Mouse (Mus musculus) forebrain, embryonic 13.5 days (tissue): ENCODE results near the gene A830005F24Rik. TPM values are rescaled to one million over a fixed set of nuclear protein-coding genes. Genes with fewer than 3 reads are reported as not detected.

Experiments used
- ATAC-seq: fragments of 200-750 bp; cut with Nextera tagmentation; 2 replicates; pipeline ENCODE4 v1.8.0; 2017
- H3K27ac ChIP-seq: fragments of 300-500 bp; sonication (generic); 2 replicates; pipeline ENCODE4 v1.5.1; 2015; ENCODE audit warnings: inconsistent platforms, mild to moderate bottlenecking, moderate library complexity
- H3K27me3 ChIP-seq: fragments of 300-500 bp; sonication (generic); 2 replicates; pipeline ENCODE4 v1.6.1; 2015; ENCODE audit warnings: mild to moderate bottlenecking, inconsistent platforms
- H3K36me3 ChIP-seq: fragments of 300-500 bp; sonication (generic); 2 replicates; pipeline ENCODE4 v1.6.1; 2015; ENCODE audit warnings: mild to moderate bottlenecking, inconsistent platforms; ENCODE audit not compliant: poor library complexity, severe bottlenecking
- H3K4me1 ChIP-seq: fragments of 300-500 bp; sonication (generic); 2 replicates; pipeline ENCODE4 v1.6.1; 2015; ENCODE audit warnings: inconsistent platforms
- H3K4me2 ChIP-seq: fragments of 300-500 bp; sonication (generic); 2 replicates; pipeline ENCODE4 v1.6.1; 2015; ENCODE audit warnings: inconsistent platforms, mild to moderate bottlenecking, moderate library complexity
- H3K4me3 ChIP-seq: fragments of 300-500 bp; sonication (generic); 2 replicates; pipeline ENCODE4 v1.5.1; 2015; ENCODE audit warnings: mild to moderate bottlenecking, inconsistent platforms
- H3K9ac ChIP-seq: fragments of 300-500 bp; sonication (generic); 2 replicates; pipeline ENCODE4 v1.6.1; 2015; ENCODE audit warnings: mild to moderate bottlenecking, inconsistent platforms
- H3K9me3 ChIP-seq: fragments of 300-500 bp; sonication (generic); replicated peaks from 2 replicates; pipeline ENCODE4 v1.6.1; 2016; ENCODE audit warnings: inconsistent platforms
- WGBS: fragments of 180-500 bp; shearing (Covaris S2); methylation state at CpG from one replicate; pipeline ENCODE4 v1.1.7; 2015; 5-methylcytosine and 5-hydroxymethylcytosine counted together
- microRNA counts: library from miRNA; unstranded; fragments of <30 nt; microRNA quantifications from one replicate; lab custom pipeline; 2016
- microRNA-seq: library from miRNA; unstranded; fragments of <30 nt; microRNA quantifications from one replicate; pipeline ENCODE4, GENCODE M21; 2016
- polyA plus RNA-seq: library from polyadenylated mRNA; unstranded; fragments of >200 nt; fragmentation: Nextera tagmentation; extraction: Ambion mirVana; gene quantifications from 2 replicates; pipeline ENCODE4 v1.2.1, GENCODE M21; 2015

Gene A830005F24Rik
- polyA plus RNA-seq, 1 experiment from 2014 or later = 3.5 TPM

GRCm38 (mm10) chr13:48546330-48546917 is 33.1 kb downstream of the A830005F24Rik start:
- no peaks in the 10 kb centered on the region for H3K9me3 ChIP-seq
- no peaks in the 10 kb centered on the region for H3K27me3 ChIP-seq
- peak overlapping the region; percentile 99 for H3K27ac ChIP-seq
- peak overlapping the region; percentile 95 for H3K9ac ChIP-seq
- H3K4me3 ChIP-seq = peak overlapping the region; percentile 86
- peak; percentile 98 for ATAC-seq
- peaks cover 30% of the 10 kb centered on the region for H3K4me1 ChIP-seq
- no peaks in the 10 kb centered on the region for H3K36me3 ChIP-seq
- under 1% methylated on average over 47 of the region's 72 CpGs for WGBS
- peak overlapping the region; percentile 55 for H3K4me2 ChIP-seq

DNA sequence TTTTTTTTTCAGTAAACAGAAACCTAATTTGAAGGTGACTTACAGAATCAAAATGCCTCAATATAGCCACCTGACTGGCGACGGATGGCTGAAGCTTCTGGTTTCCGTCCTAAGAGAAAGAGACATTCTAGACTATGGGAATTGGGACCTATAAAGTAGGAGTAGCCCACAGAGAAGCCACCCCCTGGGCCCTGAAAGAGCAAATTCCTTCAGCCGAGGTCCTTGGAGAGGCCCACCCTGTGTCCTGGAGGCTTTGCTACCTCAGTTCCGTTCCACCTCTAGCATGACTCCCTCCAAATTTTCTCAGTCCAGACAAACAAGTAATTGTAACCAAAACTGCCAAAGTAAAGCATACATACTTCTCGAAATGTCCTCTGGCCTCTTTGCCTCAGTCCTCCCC is 34.3 kb downstream of the A830005F24Rik start:
- no peaks in the 10 kb centered on the region for H3K27me3 ChIP-seq
- H3K36me3 ChIP-seq = no peaks in the 10 kb centered on the region
- no peak overlapping the region for H3K4me3 ChIP-seq
- ATAC-seq = no peak
- H3K4me2 ChIP-seq = no peak overlapping the region
- 95% methylated on average over 6 of the region's 6 CpGs for WGBS
- H3K9me3 ChIP-seq = no peaks in the 10 kb centered on the region
- H3K27ac ChIP-seq = no peak overlapping the region
- H3K9ac ChIP-seq = no peak overlapping the region
- peaks cover 33% of the 10 kb centered on the region for H3K4me1 ChIP-seq

DNA sequence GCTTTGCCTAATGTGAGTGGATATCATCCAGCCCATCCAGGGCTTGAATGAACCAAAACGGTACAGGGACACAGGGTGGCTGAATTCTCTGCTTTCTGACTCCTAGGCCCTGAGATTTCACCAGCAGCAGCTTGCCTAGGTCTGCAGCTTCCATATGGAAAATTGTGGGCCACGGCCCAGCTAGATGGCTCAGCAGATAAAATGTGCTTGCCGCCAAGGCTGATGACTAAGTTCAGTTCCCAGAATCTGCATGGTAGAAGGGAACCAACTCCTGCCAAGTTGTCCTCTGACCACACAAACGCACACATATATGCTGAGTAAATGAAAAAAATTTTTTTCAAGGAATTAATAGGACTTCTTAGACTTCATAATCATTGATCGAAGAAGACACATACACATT is 34.9 kb downstream of the A830005F24Rik start:
- ATAC-seq = no peak
- no peaks in the 10 kb centered on the region for H3K9me3 ChIP-seq
- H3K4me2 ChIP-seq = no peak overlapping the region
- H3K4me1 ChIP-seq = peaks cover 36% of the 10 kb centered on the region
- no peaks in the 10 kb centered on the region for H3K36me3 ChIP-seq
- WGBS = 93% methylated on average over 5 of the region's 5 CpGs
- no peak overlapping the region for H3K9ac ChIP-seq
- no peak overlapping the region for H3K27ac ChIP-seq
- H3K4me3 ChIP-seq = no peak overlapping the region
- no peaks in the 10 kb centered on the region for H3K27me3 ChIP-seq

DNA sequence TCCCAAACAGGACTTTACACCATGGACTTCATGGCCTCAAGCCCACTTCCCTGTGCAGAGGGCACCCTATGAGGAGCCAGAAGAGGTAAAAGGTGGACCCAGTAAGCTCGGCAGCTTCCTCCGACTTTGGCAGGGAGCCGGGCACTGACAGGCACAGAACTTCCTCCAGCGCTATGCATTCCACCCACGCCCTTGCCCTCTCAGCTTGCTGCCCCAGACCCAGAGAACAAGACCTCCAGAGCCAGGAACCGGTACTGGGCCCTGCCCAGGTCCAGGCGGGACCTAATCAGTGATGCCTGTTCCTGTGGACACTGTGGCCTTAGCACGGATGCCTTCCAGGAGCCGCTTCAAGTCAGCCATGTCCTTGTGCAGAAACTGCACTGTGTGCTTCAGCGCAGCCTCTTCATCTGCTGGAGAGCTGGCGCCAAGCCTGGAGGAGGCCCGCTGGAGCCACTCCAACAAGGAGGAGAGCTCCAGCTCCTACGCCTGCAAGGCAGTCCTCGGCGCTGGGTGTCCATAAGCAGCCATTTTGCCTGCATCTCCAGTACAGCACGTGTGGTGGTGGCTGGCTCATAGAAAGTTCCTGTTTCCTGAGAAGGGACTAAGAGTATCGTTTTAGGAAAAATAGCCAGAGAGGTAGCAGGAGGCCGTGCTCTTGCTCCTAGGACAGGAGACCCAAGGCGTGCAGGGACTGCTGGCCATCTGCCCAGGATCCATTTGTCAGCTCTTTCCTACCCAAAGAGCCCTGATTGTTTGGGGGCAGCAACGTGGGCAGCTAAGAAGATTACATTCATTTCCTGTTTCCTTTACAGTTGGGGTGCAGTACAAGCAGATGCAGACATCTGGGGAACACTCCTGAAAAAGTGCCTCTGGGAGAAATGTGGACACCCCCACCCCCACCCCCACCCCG is 39.1 kb downstream of the A830005F24Rik start:
- H3K4me3 ChIP-seq = peak overlapping the region; percentile 17
- peak; percentile 92 for ATAC-seq
- peak overlapping the region; percentile 48 for H3K9ac ChIP-seq
- peaks cover 25% of the 10 kb centered on the region for H3K4me1 ChIP-seq
- H3K9me3 ChIP-seq = no peaks in the 10 kb centered on the region
- H3K27ac ChIP-seq = peak overlapping the region; percentile 83
- no peaks in the 10 kb centered on the region for H3K36me3 ChIP-seq
- H3K4me2 ChIP-seq = peak overlapping the region; percentile 54
- 50% methylated on average over 21 of the region's 21 CpGs for WGBS
- H3K27me3 ChIP-seq = no peaks in the 10 kb centered on the region

GRCm38 (mm10) chr13:48553511-48553910 is 40.1 kb downstream of the A830005F24Rik start:
- no peak overlapping the region for H3K9ac ChIP-seq
- H3K36me3 ChIP-seq = no peaks in the 10 kb centered on the region
- H3K27me3 ChIP-seq = no peaks in the 10 kb centered on the region
- no peak overlapping the region for H3K4me3 ChIP-seq
- peak overlapping the region; percentile 54; the same call in 1 of the 2 replicates for H3K4me2 ChIP-seq
- no peak for ATAC-seq
- H3K9me3 ChIP-seq = no peaks in the 10 kb centered on the region
- H3K27ac ChIP-seq = peak overlapping the region; percentile 83; the same call in 1 of the 2 replicates
- H3K4me1 ChIP-seq = peaks cover 25% of the 10 kb centered on the region
- 27% methylated on average over 5 of the region's 5 CpGs for WGBS

- WGBS = 95% methylated on average over 1 of the region's 1 CpGs
- Histone ChIP-seq H3K27ac (no peak overlapping the region), H3K36me3 (no peaks in the 10 kb centered on the region), H3K9ac (no peak overlapping the region), H3K4me3 (no peak overlapping the region), H3K4me1 (peaks cover 25% of the 10 kb centered on the region), H3K27me3 (no peaks in the 10 kb centered on the region), H3K4me2 (no peak overlapping the region), H3K9me3 (no peaks in the 10 kb centered on the region)
- no peak for ATAC-seq
These were observed 41.2 kb downstream of the A830005F24Rik start for GRCm38 (mm10) chr13:48554552-48554951.

DNA sequence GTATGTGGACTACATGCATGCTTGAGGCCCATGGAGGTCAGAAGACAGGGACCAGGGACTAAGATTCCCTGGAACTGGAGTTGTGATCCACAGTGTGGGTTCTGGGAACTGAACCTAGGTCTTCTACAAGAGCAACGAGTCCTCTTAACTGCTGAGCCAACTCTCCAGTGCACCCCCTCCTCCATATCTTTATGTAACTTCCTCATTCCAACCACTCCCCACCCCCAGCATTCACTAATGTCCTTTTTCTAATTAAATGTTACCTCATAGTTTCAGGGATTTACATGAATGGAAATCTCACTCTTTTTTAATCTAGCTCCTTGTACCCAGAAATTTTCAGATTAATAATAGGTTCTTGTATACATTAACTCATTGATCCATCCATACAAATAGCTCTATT is 42.6 kb downstream of the A830005F24Rik start:
- ATAC-seq = no peak
- H3K27me3 ChIP-seq = no peaks in the 10 kb centered on the region
- no peaks in the 10 kb centered on the region for H3K36me3 ChIP-seq
- no peak overlapping the region for H3K4me2 ChIP-seq
- H3K9me3 ChIP-seq = no peaks in the 10 kb centered on the region
- H3K9ac ChIP-seq = no peak overlapping the region
- no peak overlapping the region for H3K27ac ChIP-seq
- H3K4me3 ChIP-seq = no peak overlapping the region
- 89% methylated on average over 1 of the region's 1 CpGs for WGBS
- peaks cover 25% of the 10 kb centered on the region for H3K4me1 ChIP-seq

DNA sequence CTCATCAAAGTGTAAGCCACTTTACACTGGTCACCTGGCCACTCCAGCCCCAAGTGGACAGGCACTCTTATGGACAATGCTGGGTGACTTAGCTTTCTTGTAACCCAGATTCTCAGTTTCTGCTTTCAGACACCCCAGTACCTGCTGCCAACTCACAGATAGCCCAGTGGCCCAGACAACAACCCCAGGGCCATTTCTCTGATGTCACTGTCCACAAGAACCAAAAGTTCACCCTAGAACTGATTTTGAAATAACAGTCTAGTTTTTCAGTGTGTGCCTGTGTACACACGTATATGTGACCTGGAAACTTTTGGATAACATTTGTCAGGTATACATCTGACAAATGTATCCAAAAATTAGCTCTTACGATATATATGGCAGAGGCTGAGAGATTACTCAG is 48.1 kb downstream of the A830005F24Rik start:
- no peak for ATAC-seq
- Histone ChIP-seq H3K9me3 (no peaks in the 10 kb centered on the region), H3K36me3 (no peaks in the 10 kb centered on the region), H3K4me1 (peaks cover 11% of the 10 kb centered on the region), H3K27ac (no peak overlapping the region), H3K4me3 (no peak overlapping the region), H3K9ac (no peak overlapping the region), H3K27me3 (no peaks in the 10 kb centered on the region), H3K4me2 (no peak overlapping the region)
- WGBS = 90% methylated on average over 2 of the region's 2 CpGs

DNA sequence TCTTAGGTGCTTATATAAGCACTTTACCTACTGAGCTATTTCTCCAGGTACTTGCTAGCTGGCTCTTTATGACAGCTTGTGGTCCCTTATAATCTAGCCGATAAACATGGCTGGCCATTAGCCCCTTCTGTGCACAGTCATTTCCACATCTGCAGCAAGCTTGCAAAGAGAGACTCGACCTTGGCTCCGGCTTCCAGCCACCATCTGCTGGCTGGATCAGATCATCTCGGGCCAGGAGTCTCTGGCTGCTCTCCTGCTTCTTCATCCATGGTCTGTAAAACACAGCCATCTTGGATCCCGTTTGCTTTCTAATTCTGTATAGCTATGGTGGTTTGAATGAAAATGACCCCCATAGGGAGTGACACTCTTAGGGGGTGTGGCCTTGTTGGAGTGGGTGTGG is 49.0 kb downstream of the A830005F24Rik start:
- H3K4me3 ChIP-seq = no peak overlapping the region
- peaks cover 12% of the 10 kb centered on the region for H3K4me1 ChIP-seq
- 94% methylated on average over 5 of the region's 5 CpGs for WGBS
- H3K27ac ChIP-seq = no peak overlapping the region
- H3K36me3 ChIP-seq = no peaks in the 10 kb centered on the region
- H3K9ac ChIP-seq = no peak overlapping the region
- H3K27me3 ChIP-seq = no peaks in the 10 kb centered on the region
- H3K9me3 ChIP-seq = no peaks in the 10 kb centered on the region
- no peak for ATAC-seq
- no peak overlapping the region for H3K4me2 ChIP-seq

MicroRNAs encoded within 50 kb of the gene (microRNA counts, 519-probe panel; counts per million panel counts)
- 6,235 counts per million, percentile 97 among the panel's probes with 10 or more counts for microRNA mmu-let-7a (lab: Ali Mortazavi, UCI)
- microRNA mmu-let-7d (lab: Ali Mortazavi, UCI) = 6,207 counts per million, percentile 97 among the panel's probes with 10 or more counts
- microRNA mmu-let-7f (lab: Ali Mortazavi, UCI) = 5,283 counts per million, percentile 92 among the panel's probes with 10 or more counts

Small RNAs within 50 kb of the gene (microRNA-seq; reads per million reads assigned to microRNA genes)
- gene Gm24111 (not detected), gene Mirlet7a-1 (180 reads per million, percentile 58 among the genes with 10 or more reads in this experiment), gene Mirlet7d (9,469 reads per million, percentile 95 among the genes with 10 or more reads in this experiment), gene Mirlet7f-1 (not detected)

Other genes starting within 250 kb of the A830005F24Rik start
- gene Zfp169, start 119 bp upstream of the A830005F24Rik start, polyA plus RNA-seq = 6.0 and 7.1 TPM in 2 replicates
- 13.0 and 13.4 TPM in 2 replicates for gene Ptpdc1, start 112.1 kb downstream of the A830005F24Rik start, polyA plus RNA-seq
- not detected in 2 replicates for gene Barx1, start 149.4 kb downstream of the A830005F24Rik start, polyA plus RNA-seq